Mouse (Mus musculus) Patski (cell line): Measurements from ENCODE around the gene Sh3glb1. TPM values are rescaled to one million over a fixed set of nuclear protein-coding genes. Genes with fewer than 3 reads are reported as not detected.
"Not testable (repeated sequence)": the region's sequence is repeated elsewhere in the genome, so short reads cannot be mapped to it uniquely, and the experiment has no call there.

Experiments used
- ATAC-seq: fragments of 100-300 bp; one replicate; pipeline ENCODE4 v1.8.0; 2021
- CTCF ChIA-PET: fragments of 350-600 bp; sonication (Branson Sonifier 250); formaldehyde crosslinking; loops from one replicate; lab custom pipeline; 2022; ENCODE audit warnings: inconsistent platforms; lab: Charles Lee
- POLR2A ChIA-PET: fragments of 350-600 bp; sonication (Branson Sonifier 250); formaldehyde crosslinking; loops from one replicate; lab custom pipeline; 2022; ENCODE audit warnings: antibody characterized with exemption, inconsistent platforms; lab: Charles Lee
- DNase-seq: peaks from one replicate; pipeline ENCODE4 v3.0.0-alpha.2; 2011; ENCODE audit warnings: low read depth, low spot score
- H3K27me3 ChIP-seq: fragments of 371-371 bp; one replicate; pipeline ENCODE4 v1.5.1; 2021
- CTCF ChIP-seq: fragments of 100-300 bp; IDR thresholded peaks from one replicate; pipeline ENCODE4 v1.5.1; 2021
- in situ Hi-C: fragments of 300-500 bp; cut with MboI; formaldehyde crosslinking; loops from 3 replicates; pipeline ENCODE4 v1.11.1; 2018; ENCODE audit warnings: low pct_unique_long_range_greater_than_20kb, mixed read lengths
- polyA plus RNA-seq: library from polyadenylated mRNA; unstranded; gene quantifications from one replicate; pipeline ENCODE4 v1.2.3, GENCODE M21; 2021

Gene Sh3glb1
- polyA plus RNA-seq, 1 experiment from 2014 or later = 161 TPM

DNA sequence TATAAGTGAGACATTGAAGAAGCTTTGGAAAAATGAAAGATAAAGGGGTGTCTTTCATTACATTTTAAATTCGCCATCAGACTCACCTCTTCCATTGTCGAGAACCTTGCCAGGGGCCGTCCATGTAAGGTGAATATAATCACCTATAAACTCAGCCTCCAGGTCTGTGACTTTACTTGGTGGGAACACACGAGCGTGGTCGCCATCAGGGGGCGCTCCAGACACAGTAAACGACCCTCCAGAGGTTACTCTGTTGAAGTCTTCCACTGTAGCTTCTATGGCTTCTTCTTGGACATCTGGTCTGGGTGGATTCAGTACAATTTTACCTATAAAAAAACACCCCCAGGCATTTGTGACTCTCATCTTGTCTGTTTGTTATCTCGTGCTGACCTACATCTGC is 16.7 kb upstream of the Sh3glb1 start:
- DNase-seq (no peak), ATAC-seq (peak; percentile 60)
- H3K27me3 ChIP-seq = no peaks in the 10 kb centered on the region
- in situ Hi-C loops = no loop called here
- ChIA-PET CTCF (interaction anchor here (0.9 to 1.5 kb wide), 4 partner anchors 8 to 28 kb away, joined by 3 to 4 read pairs (median 4); no protein-coding TSS in a partner anchor), POLR2A (no interaction called here)
- TF ChIP-seq CTCF = peak; percentile 77

DNA sequence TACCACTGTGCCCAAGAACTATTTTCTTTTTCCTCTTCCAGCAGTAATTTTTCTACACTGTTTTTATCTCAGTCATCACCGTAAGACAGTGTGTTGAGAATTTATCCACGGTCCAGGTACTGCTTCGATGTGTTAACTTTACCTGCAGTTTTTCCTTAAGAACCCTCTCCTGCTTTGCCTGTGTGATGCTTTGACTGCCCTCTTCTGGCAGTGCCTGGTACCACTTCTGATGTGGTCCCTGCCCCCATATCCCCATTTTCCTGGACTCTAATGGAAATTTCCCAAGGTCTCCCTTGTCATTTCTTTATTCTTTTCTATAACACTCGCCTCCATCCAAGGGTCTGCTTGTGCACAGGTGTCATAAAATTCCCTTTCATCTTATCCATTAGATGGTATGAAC is 3.3 kb upstream of the Sh3glb1 start:
- no peaks in the 10 kb centered on the region for H3K27me3 ChIP-seq
- ATAC-seq (no peak), DNase-seq (no peak)
- in situ Hi-C loops = loop anchor here (5.0 to 10.0 kb wide), 2 partner anchors 189 to 271 kb away; no protein-coding TSS in a partner anchor
- TF ChIP-seq CTCF = peak; percentile 93
- ChIA-PET CTCF (no interaction called here), POLR2A (no interaction called here)

DNA sequence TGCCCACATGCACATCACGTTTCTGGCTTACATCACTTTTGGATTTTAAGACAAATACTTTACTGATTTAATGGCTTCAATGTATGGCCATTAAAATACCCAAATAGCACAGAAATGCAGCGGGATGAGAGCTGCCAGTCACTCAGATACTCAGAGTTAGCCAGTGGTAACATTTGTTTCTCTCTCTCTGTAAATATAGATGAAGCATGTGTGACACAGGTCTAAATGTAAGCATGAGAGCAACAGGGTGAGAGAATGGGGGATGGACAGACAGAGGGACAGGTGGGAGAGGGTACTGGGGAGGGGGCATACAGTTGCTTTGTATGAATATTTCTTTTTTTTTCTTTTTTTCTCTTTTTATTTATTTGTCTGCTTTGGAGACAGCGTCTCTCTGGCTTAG is 2.4 kb upstream of the Sh3glb1 start:
- in situ Hi-C loops = loop anchor here (5.0 to 10.0 kb wide), 2 partner anchors 188 to 270 kb away; no protein-coding TSS in a partner anchor
- CTCF ChIA-PET = interaction anchor here (2.7 kb wide), 1 partner anchor 26 kb away, joined by 8 read pairs; no protein-coding TSS in a partner anchor
- DNase-seq, ATAC-seq, H3K27me3 ChIP-seq, POLR2A ChIA-PET: not testable (repeated sequence)

DNA sequence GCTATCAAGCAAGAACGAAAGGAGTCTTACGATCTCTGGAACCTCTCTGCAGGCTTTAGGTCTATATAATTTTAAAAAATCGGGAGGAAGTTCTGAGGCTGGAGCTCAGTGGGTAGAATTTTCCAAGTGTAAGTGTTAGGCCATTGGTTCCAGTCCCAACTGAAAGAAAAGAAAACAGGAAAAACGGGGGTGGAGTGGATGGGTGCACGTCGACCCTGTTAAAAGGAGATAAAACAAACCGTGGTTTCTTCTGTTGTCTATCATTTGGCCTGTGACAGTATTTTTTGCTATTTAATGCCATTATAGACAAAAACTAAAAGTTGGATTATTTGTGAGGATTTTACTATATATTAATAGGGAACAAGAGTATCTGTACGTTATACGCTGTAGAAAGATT is 1.7 kb upstream of the Sh3glb1 start:
- CTCF ChIA-PET = interaction anchor here (1.3 to 2.7 kb wide), 9 partner anchors 26 to 410 kb away, joined by 4 to 9 read pairs (median 6); no protein-coding TSS in a partner anchor
- DNase-seq = no peak
- in situ Hi-C loops = loop anchor here (5.0 to 10.0 kb wide), 2 partner anchors 187 to 270 kb away; no protein-coding TSS in a partner anchor
- POLR2A ChIA-PET = no interaction called here
- no peak for TF ChIP-seq CTCF
- no peaks in the 10 kb centered on the region for H3K27me3 ChIP-seq
- no peak for ATAC-seq

DNA sequence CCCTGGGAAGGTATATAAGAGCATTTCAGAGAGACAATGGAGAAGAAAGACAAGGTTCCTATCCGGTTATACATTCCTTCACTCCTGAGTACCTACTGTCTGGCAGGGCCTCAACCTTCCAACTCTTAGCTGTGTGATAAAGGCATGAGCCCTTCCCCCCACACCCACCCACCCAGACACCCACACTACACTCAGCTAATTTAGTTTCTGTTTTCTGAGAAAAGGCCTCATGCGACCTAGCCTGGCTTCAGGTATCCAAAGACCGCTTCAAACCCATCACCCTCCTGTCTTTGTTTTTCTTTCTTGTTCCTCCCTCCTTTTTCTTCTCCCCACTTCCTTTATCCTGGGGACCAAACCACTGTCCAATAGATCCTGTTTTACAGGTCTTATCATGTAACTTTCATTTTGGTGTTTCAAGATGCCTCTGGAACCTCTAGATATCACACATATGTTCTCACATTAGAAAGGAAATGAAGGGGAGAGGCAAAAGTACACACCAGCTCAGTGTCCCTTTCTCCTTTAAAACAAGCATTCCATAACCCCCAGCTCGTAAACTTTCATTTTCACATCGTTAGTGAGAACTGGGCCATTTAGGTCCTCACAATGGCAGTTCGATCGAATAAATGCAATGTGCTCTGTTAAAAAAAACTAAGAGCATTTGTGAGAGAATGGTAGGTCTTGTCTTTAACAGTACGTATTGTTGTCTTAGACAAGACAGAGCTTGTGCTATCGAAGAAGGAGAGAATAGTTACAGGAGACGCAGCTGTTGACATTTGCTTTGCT is 1.1 kb upstream of the Sh3glb1 start:
- DNase-seq (no peak), ATAC-seq (no peak)
- ChIA-PET CTCF (interaction anchor here (0.6 to 2.7 kb wide), 21 partner anchors 10 to 411 kb away, joined by 3 to 9 read pairs (median 4); partner anchors contain the start of gene Odf2l), POLR2A (no interaction called here)
- H3K27me3 ChIP-seq = no peaks in the 10 kb centered on the region
- TF ChIP-seq CTCF = no peak
- in situ Hi-C loops = loop anchor here (5.0 to 10.0 kb wide), 2 partner anchors 186 to 269 kb away; no protein-coding TSS in a partner anchor

DNA sequence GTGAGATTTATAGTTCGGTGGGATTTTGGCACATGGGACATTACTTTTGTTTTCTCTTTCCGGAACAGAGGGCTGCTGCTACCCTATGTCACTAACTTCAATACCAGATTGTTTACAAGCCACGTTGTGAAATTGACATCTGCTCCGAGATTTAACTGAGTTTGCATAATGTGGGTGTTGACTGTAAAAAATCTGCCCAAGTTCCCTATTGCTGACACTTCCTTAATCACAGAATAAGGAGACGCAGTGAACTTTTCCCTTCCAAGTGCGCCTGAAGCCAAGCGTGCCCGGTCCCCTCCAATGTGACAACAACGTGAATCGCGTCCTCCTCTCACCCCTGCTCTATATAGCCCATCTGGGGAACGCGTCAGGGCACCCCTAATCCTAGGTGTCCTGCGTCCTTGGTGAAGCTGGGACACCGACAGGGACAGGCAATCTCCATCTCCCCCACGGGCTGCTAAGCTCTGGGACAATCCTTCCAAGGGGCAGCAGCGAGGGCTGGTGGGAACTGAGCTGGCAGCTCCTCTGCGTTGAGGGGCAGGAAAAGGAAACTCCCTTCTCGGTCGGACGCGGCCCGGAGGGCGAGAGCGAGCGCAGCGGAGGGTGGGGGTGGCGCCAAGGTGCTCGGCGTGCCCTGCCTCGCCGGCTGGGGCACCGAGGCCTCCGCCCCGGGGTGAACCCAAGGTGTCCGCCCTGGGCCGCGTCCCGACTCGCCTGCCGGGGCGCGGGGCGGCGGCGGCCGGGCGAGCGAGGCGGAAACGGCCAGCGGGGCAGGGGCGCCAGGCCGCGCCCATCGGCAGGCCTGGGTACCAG is 841 bp downstream of the Sh3glb1 start:
- TF ChIP-seq CTCF = no peak
- ChIA-PET CTCF (interaction anchor here (0.8 to 2.4 kb wide), 9 partner anchors 20 to 400 kb away, joined by 3 to 9 read pairs (median 3); partner anchors contain the start of gene Odf2l), POLR2A (interaction anchor here (0.7 to 1.2 kb wide), 3 partner anchors 13 to 55 kb away, joined by 3 read pairs; no protein-coding TSS in a partner anchor)
- H3K27me3 ChIP-seq = no peaks in the 10 kb centered on the region
- in situ Hi-C loops = no loop called here
- ATAC-seq = peak; percentile 70
- peak; percentile 22 for DNase-seq

DNA sequence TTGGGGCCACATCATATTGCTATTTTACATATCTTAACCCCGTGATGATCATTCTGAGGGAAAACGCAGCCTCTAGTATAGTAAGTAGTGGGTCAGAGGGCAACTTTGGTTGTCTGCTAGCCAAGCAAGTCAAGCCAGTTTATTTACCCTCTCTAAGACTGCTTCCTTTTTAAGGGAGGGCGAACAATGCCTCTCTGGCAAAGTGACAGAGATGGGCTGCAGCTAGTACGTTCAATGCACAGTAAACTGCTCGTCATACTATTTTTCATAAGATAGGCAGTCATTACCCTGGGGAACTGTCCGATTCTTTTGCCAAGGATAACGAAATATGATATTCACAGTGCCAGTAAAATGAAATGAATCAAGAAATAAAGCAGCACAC is 1.4 kb downstream of the Sh3glb1 start:
- ATAC-seq (no peak), DNase-seq (no peak)
- in situ Hi-C loops = no loop called here
- CTCF ChIA-PET = interaction anchor here (4.4 kb wide), 1 partner anchor 12 kb away, joined by 19 read pairs; no protein-coding TSS in a partner anchor
- no peak for TF ChIP-seq CTCF
- no peaks in the 10 kb centered on the region for H3K27me3 ChIP-seq
- POLR2A ChIA-PET = interaction anchor here (1.2 kb wide), 1 partner anchor 54 kb away, joined by 3 read pairs; no protein-coding TSS in a partner anchor

DNA sequence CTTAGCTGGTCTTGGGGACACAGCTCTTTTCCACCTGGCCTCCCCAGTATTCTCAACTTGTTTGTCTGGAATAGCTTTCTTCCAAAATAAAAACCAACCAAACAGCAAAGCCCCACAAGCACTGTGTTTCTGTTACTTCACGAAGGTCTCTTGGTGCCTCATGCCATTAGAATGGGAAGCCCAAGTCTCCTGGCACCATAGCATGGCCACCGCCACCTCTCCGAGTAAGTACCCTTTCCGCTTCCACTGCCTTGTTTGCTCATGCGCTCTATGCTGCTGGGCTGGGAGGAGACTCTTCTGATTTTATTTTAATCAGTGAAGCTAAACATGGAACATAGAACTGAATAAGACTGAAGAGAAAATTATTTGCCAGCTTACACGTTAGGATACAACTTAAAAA is 2.3 kb downstream of the Sh3glb1 start:
- ChIA-PET CTCF (interaction anchor here (0.5 to 4.4 kb wide), 6 partner anchors 9 to 265 kb away, joined by 3 to 19 read pairs (median 4); no protein-coding TSS in a partner anchor), POLR2A (no interaction called here)
- DNase-seq = no peak
- ATAC-seq = no peak
- TF ChIP-seq CTCF = no peak
- H3K27me3 ChIP-seq = no peaks in the 10 kb centered on the region
- in situ Hi-C loops = no loop called here

DNA sequence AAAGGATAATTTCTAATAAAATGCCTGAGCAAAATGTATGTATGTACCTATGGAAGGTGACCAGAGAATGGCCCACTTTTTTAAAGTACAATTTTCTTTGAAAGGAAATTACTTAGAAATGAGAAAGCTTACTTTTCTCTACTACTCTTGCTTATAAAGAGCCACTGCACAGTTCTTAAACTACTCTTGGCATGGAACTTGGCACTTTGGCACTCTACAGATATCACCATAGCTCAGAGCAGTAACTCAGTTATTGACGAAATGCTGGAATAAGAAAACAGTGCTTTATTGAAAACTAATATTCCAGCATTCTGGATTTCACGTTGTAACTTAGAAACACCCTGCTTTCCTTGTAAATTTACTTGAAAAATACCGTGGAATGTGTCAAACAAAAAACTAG is 3.0 kb downstream of the Sh3glb1 start:
- DNase-seq (no peak), ATAC-seq (no peak)
- no peak for TF ChIP-seq CTCF
- no peaks in the 10 kb centered on the region for H3K27me3 ChIP-seq
- CTCF ChIA-PET = interaction anchor here (1.1 to 4.4 kb wide), 6 partner anchors 10 to 264 kb away, joined by 3 to 19 read pairs (median 4); no protein-coding TSS in a partner anchor
- POLR2A ChIA-PET = no interaction called here
- in situ Hi-C loops = no loop called here

DNA sequence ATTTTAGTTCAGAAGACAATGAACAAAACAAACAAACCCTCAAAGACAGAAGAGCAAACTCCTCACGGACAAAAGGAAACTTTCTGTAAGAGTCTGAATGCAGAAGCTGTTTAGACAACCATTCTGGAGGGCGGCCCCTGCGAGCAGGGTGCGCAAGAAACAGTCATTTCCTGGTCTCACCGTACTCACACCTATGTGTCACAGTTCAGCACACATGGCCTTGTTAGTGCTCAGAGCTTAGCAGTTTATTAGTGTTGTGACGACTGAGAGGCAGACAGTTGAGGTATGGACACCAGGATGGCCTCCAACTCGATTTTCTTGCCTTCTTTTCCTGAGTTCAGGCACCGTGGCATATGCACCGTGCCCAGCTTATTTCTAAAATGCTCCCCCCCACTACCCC is 4.2 kb downstream of the Sh3glb1 start:
- ATAC-seq (no peak), DNase-seq (no peak)
- CTCF ChIA-PET = interaction anchor here (0.9 to 4.4 kb wide), 4 partner anchors 9 to 98 kb away, joined by 3 to 19 read pairs (median 8); no protein-coding TSS in a partner anchor
- no peaks in the 10 kb centered on the region for H3K27me3 ChIP-seq
- POLR2A ChIA-PET = interaction anchor here (1.1 kb wide), 2 partner anchors 28 to 209 kb away, joined by 3 to 4 read pairs; no protein-coding TSS in a partner anchor
- TF ChIP-seq CTCF = no peak
- in situ Hi-C loops = no loop called here
